Mouse (Mus musculus): ENCODE results near the gene Arid1b.

The Arid1b gene

GRCm38 (mm10) chr17:5050970-5051530 lies 56.9 kb downstream of the Arid1b start:
- in situ Hi-C loops (cut with MboI; ENCODE audit: unreplicated experiment in 2 of 2), result no loop called here

DNA sequence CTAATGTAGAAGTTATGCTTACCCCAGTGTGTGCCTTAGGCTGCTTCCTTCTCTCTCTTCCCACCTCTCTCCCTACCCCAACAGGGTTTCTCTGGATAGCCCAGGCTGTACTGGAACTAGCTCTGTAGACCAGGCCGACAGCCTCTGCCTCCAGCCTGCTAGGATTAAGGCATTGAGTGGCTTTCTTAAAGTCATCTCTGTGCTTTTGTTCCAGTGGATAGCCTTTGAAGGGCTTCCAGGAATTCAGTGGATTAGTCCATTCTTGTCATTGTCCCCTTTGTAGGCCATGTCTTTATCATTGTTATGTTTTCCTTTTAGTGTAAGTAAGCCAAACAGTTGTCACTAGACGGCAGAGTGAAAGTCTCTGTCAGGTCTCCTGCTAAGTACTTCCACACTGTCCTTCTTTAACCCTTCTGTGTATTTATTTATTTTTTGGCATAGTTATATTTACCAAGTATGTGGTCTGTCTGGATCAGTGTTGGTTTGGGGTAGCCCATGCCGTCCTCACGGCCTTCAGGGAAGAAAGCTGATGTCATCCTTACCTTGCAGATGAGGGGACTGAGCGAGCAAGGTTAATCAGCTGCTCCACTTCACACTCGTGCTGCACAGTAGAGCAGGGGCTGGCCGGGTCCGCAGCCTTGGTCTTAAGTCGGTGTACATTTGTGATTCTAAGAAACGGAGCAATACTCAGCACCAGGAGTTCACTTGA lies 58.1 kb downstream of the Arid1b start:
- in situ Hi-C loops (cut with MboI; ENCODE audit: unreplicated experiment in 2 of 2), result no loop called here

GRCm38 (mm10) chr17:5052800-5053179 lies 58.7 kb downstream of the Arid1b start:
- in situ Hi-C loops (cut with MboI; ENCODE audit: unreplicated experiment in 2 of 2), result no loop called here

- in situ Hi-C loops (cut with MboI; ENCODE audit: unreplicated experiment in 2 of 2), result no loop called here
These were observed 59.1 kb downstream of the Arid1b start for GRCm38 (mm10) chr17:5053201-5053600.

GRCm38 (mm10) chr17:5055412-5055811 lies 61.3 kb downstream of the Arid1b start:
- in situ Hi-C loops (cut with MboI; ENCODE audit: unreplicated experiment in 2 of 2), result no loop called here

GRCm38 (mm10) chr17:5056654-5057053 lies 62.5 kb downstream of the Arid1b start:
- in situ Hi-C loops (cut with MboI; ENCODE audit: unreplicated experiment in 2 of 2), result no loop called here

DNA sequence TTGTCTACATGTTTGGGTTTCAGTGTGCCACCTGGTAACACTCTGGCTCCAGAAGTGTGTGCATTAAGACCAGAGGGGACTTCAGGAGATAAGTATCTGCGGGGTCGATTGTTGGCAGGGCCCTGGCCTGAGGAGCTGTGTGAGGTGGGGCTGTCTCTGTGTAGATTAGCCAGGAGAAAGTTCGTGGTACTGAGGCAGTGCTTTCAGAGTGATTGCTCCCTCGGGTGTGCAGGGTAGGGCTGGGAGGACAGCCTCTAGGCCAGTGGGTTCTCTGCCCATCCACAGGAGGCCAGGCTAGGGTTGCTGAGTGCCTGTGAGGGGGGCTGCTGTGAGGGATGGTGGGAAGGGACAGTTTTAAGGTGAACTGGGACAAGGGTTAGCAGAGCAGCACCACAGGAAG lies 63.2 kb downstream of the Arid1b start:
- in situ Hi-C loops (cut with MboI; ENCODE audit: unreplicated experiment in 2 of 2), result no loop called here

DNA sequence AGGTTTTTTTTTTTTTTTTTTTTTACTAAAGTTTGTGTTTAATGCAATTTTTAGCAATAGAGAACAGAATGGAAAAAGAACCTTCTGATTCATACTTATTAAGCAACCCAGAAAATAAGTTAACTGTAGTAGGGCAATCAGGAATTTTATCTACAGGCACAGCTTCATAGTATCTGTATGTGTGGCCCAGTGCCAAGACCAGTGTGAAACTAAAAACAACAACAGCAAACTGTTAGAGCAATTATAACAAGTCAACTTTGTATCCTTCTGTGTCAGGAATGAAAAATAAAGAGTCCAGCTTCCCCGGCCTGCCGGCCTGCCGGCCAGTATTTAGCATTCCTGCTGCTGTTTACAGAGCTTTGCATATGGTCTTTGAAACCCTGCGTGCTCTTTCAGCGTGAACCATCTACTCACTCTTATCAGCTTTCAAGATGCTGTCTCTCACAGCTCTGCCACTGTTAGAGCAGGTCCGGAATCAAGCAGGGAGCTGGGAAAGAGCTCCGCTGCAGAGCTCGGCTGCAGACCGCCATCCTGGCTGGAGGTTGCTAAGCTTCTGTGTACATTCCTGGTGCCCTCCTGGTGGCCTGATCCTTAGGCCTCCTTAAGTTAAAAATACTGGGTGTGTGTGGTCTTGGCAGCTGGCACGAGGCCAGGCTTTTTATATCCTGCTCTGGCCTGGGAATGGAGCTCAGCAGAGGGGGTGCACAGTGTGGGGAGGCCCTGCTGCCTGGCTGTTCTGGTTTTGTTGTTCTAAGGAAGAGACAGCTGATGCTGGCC lies 64.0 kb downstream of the Arid1b start:
- in situ Hi-C loops (cut with MboI; ENCODE audit: unreplicated experiment in 2 of 2), result no loop called here

- in situ Hi-C loops (cut with MboI; ENCODE audit: unreplicated experiment in 2 of 2), result no loop called here
These were observed 65.0 kb downstream of the Arid1b start for GRCm38 (mm10) chr17:5059092-5059601.

DNA sequence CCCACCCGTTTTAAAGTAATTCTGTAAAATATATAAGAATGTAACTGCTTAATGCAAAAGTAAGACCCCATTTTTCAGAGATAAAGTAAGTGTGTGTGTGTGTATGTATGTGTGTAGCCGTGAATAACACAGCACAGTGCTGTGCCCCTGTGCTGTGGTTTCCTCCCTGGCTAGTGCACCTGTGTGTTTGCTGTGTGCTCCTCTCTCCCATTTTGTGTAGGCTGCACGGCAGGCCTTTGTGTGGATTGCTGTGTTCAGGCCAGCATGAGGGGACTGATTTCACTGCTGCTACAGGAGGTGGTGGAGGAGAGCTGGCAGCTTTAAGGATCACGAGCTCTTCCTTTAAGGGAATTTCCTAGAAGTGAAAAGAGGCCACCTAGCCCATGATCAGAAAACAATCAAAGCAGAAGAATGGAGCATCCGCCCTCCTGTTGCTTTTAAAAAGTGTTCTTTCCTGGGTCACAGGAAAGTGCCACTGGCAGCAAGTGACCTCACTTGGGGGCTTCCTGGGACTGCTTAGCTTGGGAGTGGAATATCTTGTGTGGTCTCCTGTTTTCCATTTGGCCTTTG lies 66.5 kb downstream of the Arid1b start:
- in situ Hi-C loops (cut with MboI; ENCODE audit: unreplicated experiment in 2 of 2), result no loop called here

DNA sequence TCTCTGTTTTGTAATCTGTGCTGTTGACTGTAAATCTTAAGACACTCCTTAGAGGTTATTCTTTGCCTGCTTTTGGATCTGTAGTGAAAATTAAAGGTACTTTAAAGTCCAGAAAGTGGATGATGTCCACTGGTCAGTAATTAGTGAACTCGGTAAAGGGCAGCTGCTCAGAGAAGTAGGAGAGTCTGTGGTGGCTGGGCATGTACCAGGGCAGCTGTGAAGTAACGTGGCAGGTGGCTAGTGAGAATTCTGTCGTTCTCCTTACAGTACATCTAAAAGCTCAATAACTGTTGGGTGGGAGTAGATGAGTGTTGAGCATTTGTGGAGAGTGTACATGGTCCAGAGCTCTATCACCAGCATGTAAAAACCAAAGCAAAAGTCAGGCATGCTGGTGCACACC lies 67.1 kb downstream of the Arid1b start:
- in situ Hi-C loops (cut with MboI; ENCODE audit: unreplicated experiment in 2 of 2), result no loop called here

GRCm38 (mm10) chr17:5061593-5061992 lies 67.5 kb downstream of the Arid1b start:
- in situ Hi-C loops (cut with MboI; ENCODE audit: unreplicated experiment in 2 of 2), result no loop called here

- in situ Hi-C loops (cut with MboI; ENCODE audit: unreplicated experiment in 2 of 2), result no loop called here
These were observed 69.5 kb downstream of the Arid1b start for GRCm38 (mm10) chr17:5063471-5064176.

GRCm38 (mm10) chr17:5064777-5065176 lies 70.6 kb downstream of the Arid1b start:
- in situ Hi-C loops (cut with MboI; ENCODE audit: unreplicated experiment in 2 of 2), result no loop called here

DNA sequence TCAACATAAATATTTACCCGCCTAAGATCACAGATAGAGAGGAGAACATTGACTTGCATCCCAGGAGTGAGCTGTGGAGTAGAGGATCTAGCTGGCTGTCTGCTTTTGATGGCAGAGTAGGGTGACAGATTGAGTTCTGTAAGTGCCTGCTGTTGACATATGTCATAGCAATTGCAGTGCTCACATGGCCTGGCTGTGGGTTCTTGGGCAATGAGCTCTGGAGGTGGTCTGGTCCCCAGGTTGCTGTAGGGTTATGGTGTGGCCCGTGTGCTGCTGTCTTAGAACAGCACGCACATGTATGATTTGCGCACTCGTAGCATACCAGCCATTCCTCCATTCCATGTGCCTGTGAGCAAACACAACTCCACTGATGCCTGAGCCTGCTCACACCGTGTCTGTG lies 71.1 kb downstream of the Arid1b start:
- in situ Hi-C loops (cut with MboI; ENCODE audit: unreplicated experiment in 2 of 2), result no loop called here

DNA sequence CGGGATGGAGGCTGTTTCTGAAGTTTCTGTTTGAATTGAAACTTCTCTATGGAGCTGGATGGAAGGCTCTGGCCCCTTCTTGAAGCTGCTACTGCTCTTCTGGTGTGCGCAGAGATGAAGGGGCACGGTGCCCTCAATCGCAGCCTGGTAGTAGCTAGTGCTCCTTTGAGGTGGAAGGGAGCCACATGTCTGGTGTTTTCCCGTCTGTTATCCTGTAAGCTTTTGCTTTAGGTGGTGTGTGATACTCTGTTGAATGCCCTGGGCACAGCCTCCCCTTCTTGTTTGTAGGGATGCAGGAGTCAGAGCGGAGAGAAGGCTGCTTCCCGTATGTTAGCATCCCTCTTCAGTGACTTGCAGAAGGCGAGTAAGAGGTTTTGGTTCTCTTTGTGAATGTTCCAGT lies 72.7 kb downstream of the Arid1b start:
- in situ Hi-C loops (cut with MboI; ENCODE audit: unreplicated experiment in 2 of 2), result no loop called here

- in situ Hi-C loops (cut with MboI; ENCODE audit: unreplicated experiment in 2 of 2), result no loop called here
These were observed 73.1 kb downstream of the Arid1b start for GRCm38 (mm10) chr17:5067264-5067663.

DNA sequence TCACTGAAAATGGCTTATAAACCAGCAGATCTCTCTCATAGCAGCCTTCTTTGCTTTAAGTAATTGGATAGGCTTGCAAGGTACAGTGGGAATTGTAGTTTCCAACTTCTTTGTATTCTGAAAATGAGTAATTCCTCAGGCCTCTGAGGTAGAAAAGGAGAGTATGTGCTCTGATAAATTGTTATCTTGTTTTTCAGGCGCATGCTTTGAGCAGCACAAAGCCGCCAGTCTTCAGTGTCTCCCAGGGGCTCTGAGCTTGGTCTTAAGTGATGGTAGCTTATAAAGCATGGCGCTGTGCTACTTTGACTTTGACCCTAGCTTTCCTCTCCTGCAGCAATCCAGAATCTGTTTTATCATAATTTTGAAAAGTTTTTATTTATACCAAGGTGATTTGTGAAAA lies 76.3 kb downstream of the Arid1b start:
- in situ Hi-C loops (cut with MboI; ENCODE audit: unreplicated experiment in 2 of 2), result no loop called here

DNA sequence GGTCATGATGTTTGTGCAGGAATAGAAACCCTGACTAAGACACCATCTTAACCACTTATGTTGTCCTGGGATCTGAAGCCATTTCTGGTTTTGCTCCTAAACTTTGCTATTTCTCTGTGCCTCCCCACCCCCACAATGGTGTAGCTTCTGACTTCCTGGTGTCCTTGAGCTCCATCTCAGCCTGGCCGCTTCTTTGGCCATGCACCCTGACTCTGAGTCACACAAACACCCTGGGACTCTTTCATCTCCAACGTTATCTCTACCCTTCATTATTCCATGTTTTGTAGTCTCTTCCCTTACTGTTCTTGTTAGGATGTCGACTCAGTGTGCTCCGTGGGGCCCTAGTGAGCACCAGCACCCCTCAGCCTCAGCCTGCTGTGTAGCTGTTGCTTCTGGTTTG lies 78.4 kb downstream of the Arid1b start:
- in situ Hi-C loops (cut with MboI; ENCODE audit: unreplicated experiment in 2 of 2), result no loop called here

- in situ Hi-C loops (cut with MboI; ENCODE audit: unreplicated experiment in 2 of 2), result loop anchor here in 1 of 2 experiments (25.0 kb wide), 1 partner anchor 288 kb away; no protein-coding TSS in a partner anchor
These were observed 80.8 kb downstream of the Arid1b start for GRCm38 (mm10) chr17:5074752-5075506.

Measured in v-Abl transformed pro-B cells (cell line).